Mouse (Mus musculus): ENCODE measurements around the gene Slc12a9. TPM values are rescaled to one million over a fixed set of nuclear protein-coding genes. Genes with fewer than 3 reads are reported as not detected.

Slc12a9 gene
- total and polyA plus RNA-seq, 3 experiments = 3.0 to 11.1 (median 7.9) TPM

GRCm38 (mm10) chr5:137295712-137296111 lies 37.7 kb downstream of the Slc12a9 start:
- no peak overlapping the region for H3K9ac ChIP-seq (ENCODE audit: insufficient read depth, low read depth)
- in situ Hi-C loops (cut with MboI; ENCODE audit: low pct_ligation_motif_present, low pct_unique_long_range_greater_than_20kb, low sequenced_read_pairs) = no loop called here
- dilution Hi-C loops (cut with MboI; ENCODE audit: extremely low pct_ligation_motif_present, extremely low pct_unique_long_range_greater_than_20kb, low sequenced_read_pairs) = no loop called here
- no peaks in the 10 kb centered on the region for H3K9me3 ChIP-seq (replicated peaks; ENCODE audit: low read length)
- H3K79me2 ChIP-seq (replicated peaks; ENCODE audit: control insufficient read depth, extremely low read depth, insufficient read depth, poor library complexity, severe bottlenecking) = no peaks in the 10 kb centered on the region; the same call in 1 of the 2 replicates
- no peaks in the 10 kb centered on the region for H3K27me3 ChIP-seq (replicated peaks)
- H3K4me3 ChIP-seq (replicated peaks in 1 of 3; ENCODE audit: low read depth in 2 of 3, low read length in 2 of 3, poor library complexity in 1 of 3) = no peak overlapping the region
- no peak overlapping the region for H3K4me2 ChIP-seq (ENCODE audit: insufficient read depth, low read depth, poor library complexity, severe bottlenecking)
- H3K27ac ChIP-seq (ENCODE audit: insufficient read depth, low read depth) = no peak overlapping the region
- H3K4me1 ChIP-seq (ENCODE audit: control insufficient read depth in 1 of 2, insufficient read depth in 2 of 2) = peaks cover 6 to 21% of the 10 kb centered on the region in 2 experiments; a peak in 3 of 4 replicates
- peaks cover 59 to 61% of the 10 kb centered on the region in 2 experiments for H3K36me3 ChIP-seq (replicated peaks in 1 of 2; ENCODE audit: control insufficient read depth in 1 of 2, insufficient read depth in 1 of 2, low read length in 1 of 2)
- no peak for DNase-seq (ENCODE audit: extremely low read depth)
- TF ChIP-seq E2F4 (IDR thresholded peaks at IDR 0.05; ENCODE audit: insufficient replicate concordance, low read depth, low read length) (no peak), KAT2A (IDR thresholded peaks at IDR 0.05; ENCODE audit: insufficient replicate concordance, low read length) (no peak), SMC3 (IDR thresholded peaks at IDR 0.05; ENCODE audit: low read depth, low read length) (no peak), ZKSCAN1 (IDR thresholded peaks at IDR 0.05; ENCODE audit: borderline replicate concordance, low read depth, low read length) (no peak), GABPA (IDR thresholded peaks at IDR 0.05; ENCODE audit: insufficient replicate concordance, low read depth, low read length) (no peak), PAX5 (IDR thresholded peaks at IDR 0.05; ENCODE audit: low read length) (no peak), RCOR1 (conservative IDR thresholded peaks at IDR 0.05; ENCODE audit: low read depth, low read length) (no peak), NELFE (IDR thresholded peaks at IDR 0.05; ENCODE audit: low read depth, low read length) (no peak), EP300 (IDR thresholded peaks at IDR 0.05; ENCODE audit: low read length) (no peak), TBP (conservative IDR thresholded peaks at IDR 0.05; ENCODE audit: low read depth, low read length) (no peak), IRF4 (IDR thresholded peaks at IDR 0.05; ENCODE audit: low read depth, low read length) (no peak), MYC (IDR thresholded peaks at IDR 0.05; ENCODE audit: low read depth, low read length) (no peak), USF2 (conservative IDR thresholded peaks at IDR 0.05; ENCODE audit: low read depth, low read length) (no peak), CTCF (conservative IDR thresholded peaks at IDR 0.05 in 1 of 2, IDR thresholded peaks at IDR 0.05 in 1 of 2; ENCODE audit: low read depth in 2 of 2, low read length in 2 of 2) (no peak), MAFK (IDR thresholded peaks at IDR 0.05; ENCODE audit: insufficient replicate concordance, low read length) (no peak), BHLHE40 (IDR thresholded peaks at IDR 0.05; ENCODE audit: low read depth, low read length) (no peak), CHD2 (IDR thresholded peaks at IDR 0.05; ENCODE audit: low read length) (no peak), RAD21 (IDR thresholded peaks at IDR 0.05; ENCODE audit: low read depth, low read length) (no peak)

DNA sequence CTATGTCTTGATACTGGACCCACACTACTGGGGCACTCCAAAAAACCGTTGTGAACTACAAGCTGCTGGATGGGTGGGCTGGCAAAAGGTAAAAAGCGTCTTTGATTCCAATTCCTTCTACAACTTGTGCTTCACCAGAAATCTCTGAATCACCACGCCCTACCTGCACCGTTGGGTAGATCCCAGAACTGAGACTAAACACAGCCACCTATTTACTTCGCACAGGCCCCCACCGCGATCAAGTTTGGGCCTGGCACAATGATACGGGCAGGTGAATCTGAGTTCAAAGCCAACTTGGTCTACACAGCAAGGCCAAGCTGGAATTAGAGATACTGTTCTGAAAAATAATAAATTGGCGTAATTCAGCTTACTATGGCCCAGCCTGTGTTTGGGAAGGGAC lies 38.1 kb downstream of the Slc12a9 start:
- H3K27ac ChIP-seq (ENCODE audit: insufficient read depth, low read depth) = no peak overlapping the region
- in situ Hi-C loops (cut with MboI; ENCODE audit: low pct_ligation_motif_present, low pct_unique_long_range_greater_than_20kb, low sequenced_read_pairs) = no loop called here

More for the DNA sequence above, 38.1 kb downstream of the Slc12a9 start:
- Histone ChIP-seq H3K9ac (ENCODE audit: insufficient read depth, low read depth) (no peak overlapping the region), H3K9me3 (replicated peaks; ENCODE audit: low read length) (no peaks in the 10 kb centered on the region), H3K36me3 (replicated peaks in 1 of 2; ENCODE audit: control insufficient read depth in 1 of 2, insufficient read depth in 1 of 2, low read length in 1 of 2) (peaks cover 55 to 57% of the 10 kb centered on the region in 2 experiments), H3K4me3 (replicated peaks in 1 of 3; ENCODE audit: low read depth in 2 of 3, low read length in 2 of 3, poor library complexity in 1 of 3) (peak overlapping the region in 1 of 3 experiments; percentile 72), H3K4me2 (ENCODE audit: insufficient read depth, low read depth, poor library complexity, severe bottlenecking) (no peak overlapping the region), H3K4me1 (ENCODE audit: control insufficient read depth in 1 of 2, insufficient read depth in 2 of 2) (peaks cover 9 to 25% of the 10 kb centered on the region in 2 experiments; a peak in 3 of 4 replicates), H3K79me2 (replicated peaks; ENCODE audit: control insufficient read depth, extremely low read depth, insufficient read depth, poor library complexity, severe bottlenecking) (no peaks in the 10 kb centered on the region), H3K27me3 (replicated peaks) (peaks cover 1% of the 10 kb centered on the region)
- no peak for DNase-seq (ENCODE audit: extremely low read depth)
- dilution Hi-C loops (cut with MboI; ENCODE audit: extremely low pct_ligation_motif_present, extremely low pct_unique_long_range_greater_than_20kb, low sequenced_read_pairs) = no loop called here
- no peak for TF ChIP-seq IRF4 (IDR thresholded peaks at IDR 0.05; ENCODE audit: low read depth, low read length)
- no peak for TF ChIP-seq EP300 (IDR thresholded peaks at IDR 0.05; ENCODE audit: low read length)
- no peak for TF ChIP-seq MAFK (IDR thresholded peaks at IDR 0.05; ENCODE audit: insufficient replicate concordance, low read length)
- TF ChIP-seq RAD21 (IDR thresholded peaks at IDR 0.05; ENCODE audit: low read depth, low read length) = no peak
- no peak for TF ChIP-seq MXI1 (IDR thresholded peaks at IDR 0.05; ENCODE audit: low read depth, low read length)
- TF ChIP-seq KAT2A (IDR thresholded peaks at IDR 0.05; ENCODE audit: insufficient replicate concordance, low read length) = no peak
- TF ChIP-seq ZC3H11A (IDR thresholded peaks at IDR 0.05; ENCODE audit: low read depth, low read length) = no peak
- no peak for TF ChIP-seq MYC (IDR thresholded peaks at IDR 0.05; ENCODE audit: low read depth, low read length)
- no peak for TF ChIP-seq SIN3A (IDR thresholded peaks at IDR 0.05; ENCODE audit: low read length)
